Mouse (Mus musculus): ENCODE results near the gene Sox30. TPM values are rescaled to one million over a fixed set of nuclear protein-coding genes. Genes with fewer than 3 reads are reported as not detected.

The Sox30 gene
- total and polyA plus RNA-seq, 3 experiments: not detected

- in situ Hi-C loops (cut with MboI; ENCODE audit: low pct_ligation_motif_present, low pct_unique_long_range_greater_than_20kb, low sequenced_read_pairs) (no loop called here), dilution Hi-C loops (cut with MboI; ENCODE audit: extremely low pct_ligation_motif_present, extremely low pct_unique_long_range_greater_than_20kb, low sequenced_read_pairs) (no loop called here)
- Histone ChIP-seq H3K4me2 (ENCODE audit: insufficient read depth, low read depth, poor library complexity, severe bottlenecking) (no peak overlapping the region), H3K27ac (ENCODE audit: insufficient read depth, low read depth) (no peak overlapping the region), H3K27me3 (replicated peaks) (no peaks in the 10 kb centered on the region), H3K4me3 (replicated peaks in 1 of 3; ENCODE audit: low read depth in 2 of 3, low read length in 2 of 3, poor library complexity in 1 of 3) (no peak overlapping the region), H3K36me3 (replicated peaks in 1 of 2; ENCODE audit: control insufficient read depth in 1 of 2, insufficient read depth in 1 of 2, low read length in 1 of 2) (no peaks in the 10 kb centered on the region), H3K4me1 (ENCODE audit: control insufficient read depth in 1 of 2, insufficient read depth in 2 of 2) (peaks cover 0 to 4% of the 10 kb centered on the region in 2 experiments; a peak in 1 of 4 replicates), H3K9ac (ENCODE audit: insufficient read depth, low read depth) (no peak overlapping the region), H3K9me3 (replicated peaks; ENCODE audit: low read length) (no peaks in the 10 kb centered on the region), H3K79me2 (replicated peaks; ENCODE audit: control insufficient read depth, extremely low read depth, insufficient read depth, poor library complexity, severe bottlenecking) (no peaks in the 10 kb centered on the region)
- DNase-seq (ENCODE audit: extremely low read depth): no peak
- TF ChIP-seq ELF1 (IDR thresholded peaks at IDR 0.05; ENCODE audit: low read depth, low read length): no peak
- no peak for TF ChIP-seq MAFK (IDR thresholded peaks at IDR 0.05; ENCODE audit: insufficient replicate concordance, low read length)
- TF ChIP-seq HCFC1 (IDR thresholded peaks at IDR 0.05; ENCODE audit: low read depth, low read length): no peak
- no peak for TF ChIP-seq BHLHE40 (IDR thresholded peaks at IDR 0.05; ENCODE audit: low read depth, low read length)
- TF ChIP-seq CTCF (conservative IDR thresholded peaks at IDR 0.05 in 1 of 2, IDR thresholded peaks at IDR 0.05 in 1 of 2; ENCODE audit: low read depth in 2 of 2, low read length in 2 of 2): no peak
- TF ChIP-seq EP300 (IDR thresholded peaks at IDR 0.05; ENCODE audit: low read length): no peak
- TF ChIP-seq PAX5 (IDR thresholded peaks at IDR 0.05; ENCODE audit: low read length): no peak
- TF ChIP-seq POLR2A (IDR thresholded peaks at IDR 0.05; ENCODE audit: low read depth, low read length): no peak
- TF ChIP-seq JUND (conservative IDR thresholded peaks at IDR 0.05; ENCODE audit: low read depth, low read length): no peak
- no peak for TF ChIP-seq MXI1 (IDR thresholded peaks at IDR 0.05; ENCODE audit: low read depth, low read length)
- no peak for TF ChIP-seq E2F4 (IDR thresholded peaks at IDR 0.05; ENCODE audit: insufficient replicate concordance, low read depth, low read length)
Measured at GRCm38 (mm10) chr11:46054311-46054710, 74.2 kb downstream of the Sox30 start.

GRCm38 (mm10) chr11:46054911-46055895 lies 75.1 kb downstream of the Sox30 start:
- Histone ChIP-seq H3K4me3 (replicated peaks in 1 of 3; ENCODE audit: low read depth in 2 of 3, low read length in 2 of 3, poor library complexity in 1 of 3) (peak overlapping the region in 1 of 3 experiments; percentile 31), H3K36me3 (replicated peaks in 1 of 2; ENCODE audit: control insufficient read depth in 1 of 2, insufficient read depth in 1 of 2, low read length in 1 of 2) (no peaks in the 10 kb centered on the region), H3K27ac (ENCODE audit: insufficient read depth, low read depth) (no peak overlapping the region), H3K4me1 (ENCODE audit: control insufficient read depth in 1 of 2, insufficient read depth in 2 of 2) (peaks cover 0 to 10% of the 10 kb centered on the region in 2 experiments; a peak in 2 of 4 replicates), H3K9me3 (replicated peaks; ENCODE audit: low read length) (no peaks in the 10 kb centered on the region), H3K4me2 (ENCODE audit: insufficient read depth, low read depth, poor library complexity, severe bottlenecking) (peak overlapping the region; percentile 21), H3K79me2 (replicated peaks; ENCODE audit: control insufficient read depth, extremely low read depth, insufficient read depth, poor library complexity, severe bottlenecking) (no peaks in the 10 kb centered on the region), H3K9ac (ENCODE audit: insufficient read depth, low read depth) (peak overlapping the region; percentile 2; the same call in 1 of the 2 replicates), H3K27me3 (replicated peaks) (no peaks in the 10 kb centered on the region)
- dilution Hi-C loops (cut with MboI; ENCODE audit: extremely low pct_ligation_motif_present, extremely low pct_unique_long_range_greater_than_20kb, low sequenced_read_pairs): no loop called here
- DNase-seq (ENCODE audit: extremely low read depth): no peak
- in situ Hi-C loops (cut with MboI; ENCODE audit: low pct_ligation_motif_present, low pct_unique_long_range_greater_than_20kb, low sequenced_read_pairs): no loop called here
- TF ChIP-seq SIN3A (IDR thresholded peaks at IDR 0.05; ENCODE audit: low read length) (no peak), MAZ (IDR thresholded peaks at IDR 0.05; ENCODE audit: low read depth, low read length) (no peak), JUN (IDR thresholded peaks at IDR 0.05; ENCODE audit: insufficient read depth, low read depth, low read length) (no peak), IRF4 (IDR thresholded peaks at IDR 0.05; ENCODE audit: low read depth, low read length) (no peak), EP300 (IDR thresholded peaks at IDR 0.05; ENCODE audit: low read length) (no peak), ZC3H11A (IDR thresholded peaks at IDR 0.05; ENCODE audit: low read depth, low read length) (no peak)
